Mouse (Mus musculus): ENCODE results near the gene Camkk2. TPM values are rescaled to one million over a fixed set of nuclear protein-coding genes. Genes with fewer than 3 reads are reported as not detected.

The Camkk2 gene
- total RNA-seq, 2 experiments from 2014 or later, result 192 to 206 TPM

DNA sequence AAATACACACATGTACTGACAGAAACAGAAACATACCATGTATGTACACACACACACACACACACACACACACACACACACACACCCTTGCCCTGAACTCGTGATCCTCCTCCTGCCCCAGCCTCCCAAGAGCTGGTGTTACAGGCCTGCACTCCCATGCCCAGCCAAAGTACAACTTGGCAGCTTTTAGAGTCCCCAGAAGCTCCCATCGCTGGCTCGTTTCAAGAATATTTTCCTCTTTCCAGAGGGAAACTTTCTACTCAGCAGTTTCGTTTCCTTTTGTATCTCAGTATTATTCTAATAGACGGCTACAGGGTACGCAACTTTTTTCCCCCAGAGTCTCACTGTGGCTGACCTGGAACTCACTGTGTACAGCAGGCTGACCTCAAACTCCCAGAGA is 77.1 kb downstream of the Camkk2 start:
- DNase-seq (ENCODE audit: low spot score in 2 of 2), result no peak

DNA sequence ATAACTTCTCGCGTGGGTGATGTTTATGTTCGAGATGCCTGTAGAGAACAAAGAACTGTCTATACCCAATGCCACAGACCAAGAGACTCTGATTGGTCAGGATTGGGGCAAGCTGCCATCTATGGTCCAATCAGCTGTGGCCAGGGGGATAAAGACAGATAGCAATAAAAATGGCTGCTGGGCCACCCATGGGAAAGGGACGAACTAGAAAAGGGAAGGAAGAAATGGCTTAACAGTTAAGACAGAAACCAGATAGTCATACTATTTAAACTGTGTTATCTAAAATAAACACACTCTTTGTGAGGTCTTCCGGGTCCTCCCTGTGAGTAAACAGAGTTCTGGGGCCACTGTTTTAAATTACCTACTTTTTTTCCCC is 78.4 kb downstream of the Camkk2 start:
- no peak for DNase-seq (ENCODE audit: low spot score in 2 of 2)

DNA sequence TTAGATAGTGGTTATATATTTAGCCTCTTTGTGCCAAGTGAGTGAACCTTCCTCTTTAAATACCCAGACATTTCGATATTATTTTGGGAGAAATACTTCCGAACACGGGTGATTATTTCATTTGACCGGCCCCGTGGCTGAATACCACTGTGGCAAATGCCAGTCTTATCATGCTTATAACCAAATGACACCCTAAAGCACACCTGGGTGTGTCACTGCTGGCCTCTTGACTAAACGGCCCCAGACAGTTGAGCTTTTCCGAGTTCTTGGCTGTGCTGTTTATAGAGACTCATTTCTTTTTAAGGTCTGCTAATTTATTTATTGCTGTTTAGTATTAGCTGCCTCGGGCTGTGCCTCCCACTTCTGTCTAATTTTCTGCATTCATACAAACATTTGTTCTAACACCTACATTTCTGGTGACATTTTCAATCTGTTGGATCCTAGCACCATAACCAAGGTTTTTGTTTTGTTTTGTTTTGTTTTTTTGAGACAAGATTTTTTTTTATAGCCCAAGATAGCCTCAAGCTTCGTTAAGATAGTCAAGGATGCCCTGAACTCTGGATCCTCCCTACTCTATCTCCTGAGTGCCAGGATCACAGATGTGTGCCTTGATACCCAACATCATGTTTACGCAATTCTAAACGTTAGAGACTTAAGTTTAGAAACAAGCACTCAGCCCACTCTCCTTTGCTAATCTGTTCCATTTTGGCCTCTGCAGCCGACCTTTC is 78.9 kb downstream of the Camkk2 start:
- DNase-seq (ENCODE audit: low spot score in 2 of 2), result no peak

GRCm38 (mm10) chr5:122698701-122699060 is 80.5 kb downstream of the Camkk2 start:
- DNase-seq (ENCODE audit: low spot score in 2 of 2), result no peak

DNA sequence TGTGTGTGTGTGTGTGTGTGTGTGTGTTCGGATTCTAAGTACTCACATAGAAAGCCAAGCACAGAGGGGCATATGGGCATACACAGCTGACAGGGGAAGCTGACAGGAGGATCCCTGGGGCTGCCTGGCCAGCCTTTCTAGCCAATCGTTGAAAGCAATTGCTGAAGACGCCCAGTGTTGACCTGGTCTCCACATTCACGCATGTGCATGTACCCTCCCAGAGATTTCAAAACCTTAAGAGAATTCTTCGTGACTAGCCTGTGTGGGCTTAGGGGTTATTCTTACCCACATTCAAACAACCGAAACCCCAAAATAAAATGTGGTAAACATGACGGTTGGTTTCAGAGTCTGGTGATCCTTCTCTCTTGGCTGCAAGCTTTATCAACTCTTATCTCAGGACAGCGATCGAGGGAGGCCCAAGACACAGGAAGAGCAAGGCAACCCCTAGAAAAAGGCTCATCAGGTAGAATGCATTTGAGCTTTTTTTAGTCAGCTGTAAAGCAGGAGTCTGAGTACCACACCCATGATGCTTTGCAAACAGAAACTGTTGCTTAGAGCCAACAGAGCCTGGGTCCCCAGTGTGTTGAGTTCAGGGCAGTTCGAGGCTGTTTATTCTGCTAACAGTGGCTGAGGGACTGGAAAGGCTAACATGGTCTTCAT is 81.0 kb downstream of the Camkk2 start:
- no peak for DNase-seq (ENCODE audit: low spot score in 2 of 2)

DNA sequence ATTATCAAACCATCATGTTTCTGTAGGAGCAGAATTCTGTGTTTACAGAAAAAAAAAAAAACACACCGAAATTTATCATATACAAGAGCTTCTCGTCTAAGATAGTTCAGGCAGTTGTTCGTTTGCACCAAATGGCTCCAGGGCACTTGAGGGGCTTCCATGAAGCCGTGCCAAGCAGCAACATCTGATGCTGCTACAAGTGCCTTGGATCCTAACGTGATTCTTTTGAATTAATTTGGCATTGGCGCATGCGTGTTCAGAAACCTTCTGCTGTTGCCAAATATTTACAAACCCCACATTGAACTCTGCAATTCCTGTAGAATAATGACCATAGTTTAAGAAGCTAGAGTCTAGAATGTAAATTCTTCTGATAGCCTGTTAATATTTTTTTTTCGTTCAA is 83.7 kb downstream of the Camkk2 start:
- no peak for DNase-seq (ENCODE audit: low spot score in 2 of 2)

DNA sequence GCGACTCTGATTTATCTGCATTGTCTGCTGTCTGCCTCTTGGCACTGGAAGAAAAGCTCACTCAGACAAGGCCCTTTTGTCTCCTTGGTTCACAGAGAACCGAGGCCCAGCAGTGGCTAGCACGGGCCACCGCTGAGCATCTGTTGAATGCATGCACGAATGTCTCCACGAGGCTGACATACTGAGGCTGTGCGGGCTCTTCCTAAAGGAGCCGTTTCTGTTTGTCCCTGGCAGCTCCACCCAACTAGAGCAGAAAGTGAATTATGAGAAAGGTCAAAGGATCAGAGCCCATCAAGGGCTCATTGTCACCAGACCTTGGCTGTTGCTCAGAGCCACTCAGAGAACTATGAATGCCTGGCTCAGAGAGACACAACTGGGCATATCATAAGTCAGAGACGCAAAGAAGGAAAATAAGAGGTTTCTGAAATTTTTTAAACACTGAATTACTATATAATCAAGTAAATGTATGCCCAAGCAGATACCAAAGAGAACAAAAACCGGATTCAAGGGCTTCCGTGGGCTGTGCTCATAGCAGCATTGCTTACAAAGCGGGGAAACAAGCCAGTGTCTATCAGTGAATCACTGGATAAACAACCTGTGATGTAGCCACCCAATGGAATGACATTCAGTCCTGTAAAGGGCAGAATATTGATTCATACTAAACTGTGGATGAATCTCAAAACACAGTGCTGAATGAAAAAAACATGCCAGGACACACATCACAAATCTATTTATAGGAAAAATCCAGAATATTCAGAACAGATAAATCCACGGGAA is 85.6 kb downstream of the Camkk2 start:
- DNase-seq (ENCODE audit: low spot score in 2 of 2), result peak in 1 of 2 experiments; percentile 13

GRCm38 (mm10) chr5:122690486-122690885 is 88.7 kb downstream of the Camkk2 start:
- no peak for DNase-seq (ENCODE audit: low spot score in 2 of 2)

- no peak for DNase-seq (ENCODE audit: low spot score in 2 of 2)
These were observed 90.1 kb downstream of the Camkk2 start for GRCm38 (mm10) chr5:122689153-122689552.

GRCm38 (mm10) chr5:122687391-122687790 is 91.8 kb downstream of the Camkk2 start:
- no peak for DNase-seq (ENCODE audit: low spot score in 2 of 2)

DNA sequence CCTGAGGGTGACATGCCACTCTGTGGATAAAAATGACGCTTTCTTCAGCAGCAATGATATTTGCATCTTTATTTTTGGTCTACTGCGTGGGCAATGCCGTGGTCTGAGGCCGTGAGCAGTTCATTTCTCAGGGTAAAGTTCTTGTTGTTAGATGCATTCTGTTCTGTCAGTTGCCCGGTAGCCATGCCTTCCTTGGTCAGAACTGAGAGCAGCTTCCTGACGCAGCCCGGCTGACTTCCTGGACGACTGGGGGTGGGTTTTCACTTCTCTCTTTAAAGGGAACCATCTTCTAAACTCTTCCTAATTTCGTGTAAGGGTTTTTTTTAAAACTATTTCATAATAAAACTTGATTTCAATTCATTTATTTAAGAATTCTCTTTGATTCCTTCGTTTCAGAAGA is 95.3 kb downstream of the Camkk2 start:
- DNase-seq (ENCODE audit: low spot score in 2 of 2), result no peak

DNA sequence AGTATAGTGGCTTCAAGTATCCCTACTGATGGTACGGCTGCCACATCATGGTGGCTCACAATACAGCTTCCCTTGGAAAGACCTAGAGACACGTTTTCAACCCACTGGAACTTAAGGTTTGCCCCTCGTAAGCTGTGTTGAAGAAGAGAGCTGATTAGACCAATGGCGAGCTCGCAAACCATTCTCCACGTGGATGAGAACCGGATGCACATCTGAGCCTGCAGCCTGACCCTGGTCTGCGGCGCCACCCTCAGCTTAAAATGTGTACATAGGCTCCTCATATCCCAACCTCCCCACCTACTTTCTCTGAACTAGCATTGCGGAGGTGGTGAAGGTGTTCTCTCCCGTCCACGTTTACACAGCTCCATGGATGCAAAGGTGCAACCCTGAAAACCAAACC is 97.9 kb downstream of the Camkk2 start:
- no peak for DNase-seq (ENCODE audit: low spot score in 2 of 2)

Small RNA genes within 50 kb of the gene (microRNA-seq; reads per million reads assigned to microRNA genes)
- 0.25 to 1.9 reads per million in 2 experiments for gene Mir8115

Other genes starting within 250 kb of the Camkk2 start
- 10 to 100 TPM; 50.6 to 53.3 TPM for gene Ift81, start 164.9 kb downstream of the Camkk2 start, total RNA-seq (2021)
- 1 to 10 TPM; 7.2 to 7.7 TPM for gene P2rx7, start 135.5 kb downstream of the Camkk2 start, total RNA-seq (2021)
- 10 to 100 TPM; 19.1 to 20.7 TPM for gene P2rx4, start 71.9 kb downstream of the Camkk2 start, total RNA-seq (2021)
- 100 to 1,000 TPM; 212 to 231 TPM for gene Anapc5, start 41.9 kb upstream of the Camkk2 start, total RNA-seq (2021)
- gene Rnf34, start 70.6 kb upstream of the Camkk2 start, total RNA-seq (2021), result 10 to 100 TPM; 51.9 to 53.3 TPM
- gene Kdm2b, start 210.4 kb upstream of the Camkk2 start, total RNA-seq (2021), result 10 to 100 TPM; 24.2 to 25.5 TPM
- gene Orai1, start 235.7 kb upstream of the Camkk2 start, total RNA-seq (2021), result 1 to 10 TPM; 8.8 to 10.0 TPM

Measured in left cerebral cortex, adult 18-20 months (tissue).